Mouse (Mus musculus) kidney, adult 10 weeks (tissue): ENCODE measurements around the gene Apol10a. TPM values are rescaled to one million over a fixed set of nuclear protein-coding genes. Genes with fewer than 3 reads are reported as not detected.

Source experiments
- polyA plus RNA-seq: library from polyadenylated mRNA; stranded (reverse); fragments of 350-450 nt; fragmentation: Illumina TruSeq; extraction: RNeasy Lipid Tissue Mini Kit (QIAGEN cat#74804); gene quantifications from one replicate; pipeline ENCODE4 v1.2.3, GENCODE M21; 2014; ENCODE audit warnings: low read depth, low replicate concordance

The Apol10a gene
- polyA plus RNA-seq, result 0.20 TPM

DNA sequence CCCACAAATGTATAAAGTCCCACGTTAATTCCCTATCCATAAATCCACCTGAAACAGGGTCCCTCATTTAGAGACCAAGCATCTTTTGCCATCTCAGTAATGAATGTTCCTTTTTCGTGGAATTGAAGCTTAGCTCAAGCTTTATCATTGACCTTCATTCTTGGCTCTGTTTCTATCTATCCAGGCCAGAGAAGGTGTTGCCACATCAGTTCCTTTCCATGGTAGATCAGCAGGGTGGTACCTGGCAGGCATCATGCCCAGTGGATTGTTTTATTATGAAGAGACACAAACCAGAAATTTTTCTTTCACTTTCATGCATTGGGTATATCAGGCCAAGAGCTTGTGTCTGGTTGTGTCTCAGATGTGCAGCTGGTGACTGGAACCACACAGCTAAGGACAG lies at the start of gene Apol10a:
TSS of gene Apol10a (plus strand) at position 355 of the 400 bp plus-strand sequence.

DNA sequence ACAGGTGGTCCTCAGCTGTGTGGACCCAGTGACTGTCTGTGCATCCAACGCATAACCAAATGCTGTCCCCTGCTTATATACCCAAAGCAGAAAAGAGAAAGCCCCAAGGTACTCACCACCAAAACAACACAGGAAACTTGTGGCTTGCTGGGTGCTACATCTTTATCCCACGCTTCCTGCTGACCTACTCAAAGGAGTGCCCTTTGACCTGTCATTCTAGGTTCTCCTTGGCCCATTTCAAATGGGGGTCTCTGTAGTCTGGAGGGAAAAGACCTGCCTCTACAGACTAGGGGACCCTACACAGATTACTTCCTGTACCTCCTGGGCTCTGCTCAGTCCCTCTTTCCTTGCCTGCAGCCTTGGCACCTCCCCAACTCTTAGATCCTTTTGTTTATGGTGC lies 29.5 kb upstream of the Apol10a start, which contains the start of gene Apol7b:
TSS of gene Apol7b (minus strand) at position 101 of the 400 bp plus-strand sequence.

GRCm38 (mm10) chr15:77507966-77508365 lies 31.1 kb downstream of the Apol10a start, which contains the start of gene Apol11a:
TSS of gene Apol11a (plus strand) at chr15:77508271.

DNA sequence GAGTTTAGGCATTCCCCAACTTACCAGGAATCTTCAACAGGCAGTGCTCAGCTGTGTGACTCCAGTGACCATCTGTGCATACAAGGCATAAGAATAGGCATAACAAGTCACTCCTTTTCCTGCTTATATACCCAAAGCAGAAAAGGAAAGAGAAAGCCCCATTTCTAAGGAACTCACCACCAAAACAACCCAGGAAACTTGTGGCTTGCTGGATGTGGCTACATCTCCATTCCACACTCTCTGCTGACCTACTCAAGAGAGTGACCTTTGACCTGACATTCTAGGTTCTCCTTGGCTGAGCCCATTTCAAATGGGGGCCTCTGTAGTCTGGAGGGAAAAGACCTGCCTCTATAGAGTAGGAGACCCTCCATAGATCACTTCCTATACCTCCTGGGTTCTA lies 56.4 kb downstream of the Apol10a start, which contains the start of gene Apol7c:
TSS of gene Apol7c (minus strand) at position 101 of the 400 bp plus-strand sequence.

Other genes with a start within 250 kb of the Apol10a start
- 14.4 TPM for gene Rbfox2, start 170.0 kb upstream of the Apol10a start, polyA plus RNA-seq
- not detected for gene Apol7a, start 77.9 kb upstream of the Apol10a start, polyA plus RNA-seq
- 0.28 TPM for gene Apol9a, start 65.9 kb upstream of the Apol10a start, polyA plus RNA-seq
- gene Apol7b, start 29.6 kb upstream of the Apol10a start, polyA plus RNA-seq, result not detected
- not detected for gene Apol11a, start 31.2 kb downstream of the Apol10a start, polyA plus RNA-seq
- not detected for gene Apol7c, start 56.3 kb downstream of the Apol10a start, polyA plus RNA-seq
- gene 1700025B11Rik, start 84.8 kb downstream of the Apol10a start, polyA plus RNA-seq, result not detected
- gene Apol10b, start 119.1 kb downstream of the Apol10a start, polyA plus RNA-seq, result 0.73 TPM
- not detected for gene Gm36245, start 122.2 kb downstream of the Apol10a start, polyA plus RNA-seq
- gene Apol11b, start 166.2 kb downstream of the Apol10a start, polyA plus RNA-seq, result not detected
- gene Apol7e, start 221.8 kb downstream of the Apol10a start, polyA plus RNA-seq, result not detected